ENCODE assay signal across 8 mouse cellular contexts in genomic region chr15:91752111-91752510, GRCm38 (mm10).
A peak's percentile ranks its signal among the peaks of the same experiment; 100 is the strongest.
DNase-seq lines count a peak whose midpoint lies in the region; ATAC-seq lines count a peak whose summit lies in the region.

No protein-coding gene starts in this region.

- no peak overlapping the region for H3K9ac ChIP-seq in midbrain, embryonic 14.5 days (replicated peaks; ENCODE audit: low read length)
- H3K9ac ChIP-seq in midbrain, embryonic 13.5 days (replicated peaks), result no peak overlapping the region
- H3K9ac ChIP-seq in neural tube, embryonic 15.5 days (replicated peaks), result no peak overlapping the region

- H3K9me3 ChIP-seq in midbrain, embryonic 14.5 days (ENCODE audit: control insufficient read depth, low read length), result no peaks in the 10 kb centered on the region
- H3K9me3 ChIP-seq in midbrain, embryonic 13.5 days, result no peaks in the 10 kb centered on the region
- H3K9me3 ChIP-seq in neural tube, embryonic 15.5 days (replicated peaks), result no peaks in the 10 kb centered on the region

- no peak overlapping the region for H3K4me3 ChIP-seq in midbrain, embryonic 14.5 days (replicated peaks; ENCODE audit: low read depth, low read length)
- H3K4me3 ChIP-seq in midbrain, embryonic 13.5 days (replicated peaks), result no peak overlapping the region
- H3K4me3 ChIP-seq in neural tube, embryonic 15.5 days (replicated peaks), result no peak overlapping the region

- DNase-seq in cerebellum, adult 11 months, result peak; percentile 28
- peak; percentile 77 for DNase-seq in midbrain, embryonic 14.5 days
- peak; percentile 58 to 69 for DNase-seq in layer of hippocampus, postnatal 10 days (ENCODE audit: low spot score in 2 of 2)

- ATAC-seq in cerebellum, adult (ENCODE audit: insufficient number of reproducible peaks, low FRiP score, low TSS enrichment), result no peak
- ATAC-seq in midbrain, embryonic 14.5 days (ENCODE audit: low FRiP score, low TSS enrichment), result no peak
- ATAC-seq in midbrain, embryonic 13.5 days, result no peak
- 0 out of 2 replicates have a peak, but pooled peaks have one; percentile 45 for ATAC-seq in common myeloid progenitor, adult 5-6 weeks (replicated peaks; ENCODE audit: low read depth, poor library complexity, severe bottlenecking)
- no peak for ATAC-seq in neural tube, embryonic 15.5 days (ENCODE audit: low FRiP score)
- no peak for ATAC-seq in erythroid progenitor cell, adult 5-6 weeks (replicated peaks; ENCODE audit: low FRiP score, poor library complexity, severe bottlenecking)

- no peak overlapping the region for H3K4me2 ChIP-seq in midbrain, embryonic 14.5 days (ENCODE audit: low read length)
- no peak overlapping the region for H3K4me2 ChIP-seq in midbrain, embryonic 13.5 days (replicated peaks)
- peak overlapping the region; percentile 25; the same call in 1 of the 2 replicates for H3K4me2 ChIP-seq in neural tube, embryonic 15.5 days

- H3K27me3 ChIP-seq in midbrain, embryonic 14.5 days (ENCODE audit: control insufficient read depth, insufficient read depth, low read length), result no peaks in the 10 kb centered on the region
- H3K27me3 ChIP-seq in midbrain, embryonic 13.5 days, result no peaks in the 10 kb centered on the region
- no peaks in the 10 kb centered on the region for H3K27me3 ChIP-seq in neural tube, embryonic 15.5 days (replicated peaks)

- no peak overlapping the region for H3K27ac ChIP-seq in midbrain, embryonic 14.5 days (replicated peaks; ENCODE audit: low read depth, low read length)
- H3K27ac ChIP-seq in midbrain, embryonic 13.5 days, result no peak overlapping the region
- H3K27ac ChIP-seq in neural tube, embryonic 15.5 days (replicated peaks), result no peak overlapping the region

- 59% methylated on average over 12 of the region's 12 CpGs for WGBS in midbrain, embryonic 14.5 days
- WGBS in midbrain, embryonic 13.5 days, result 60% methylated on average over 12 of the region's 12 CpGs
- WGBS in neural tube, embryonic 15.5 days, result 61% methylated on average over 12 of the region's 12 CpGs

- H3K4me1 ChIP-seq in midbrain, embryonic 14.5 days (ENCODE audit: control insufficient read depth, insufficient read depth, low read length), result 0 out of 2 replicates have a peak, but pooled peaks cover 2% of the 10 kb centered on the region
- H3K4me1 ChIP-seq in midbrain, embryonic 13.5 days (replicated peaks), result no peaks in the 10 kb centered on the region
- peaks cover 9% of the 10 kb centered on the region; the same call in 1 of the 2 replicates for H3K4me1 ChIP-seq in neural tube, embryonic 15.5 days

- H3K36me3 ChIP-seq in midbrain, embryonic 14.5 days (ENCODE audit: control insufficient read depth, insufficient read depth, low read length), result no peaks in the 10 kb centered on the region
- no peaks in the 10 kb centered on the region for H3K36me3 ChIP-seq in midbrain, embryonic 13.5 days
- no peaks in the 10 kb centered on the region for H3K36me3 ChIP-seq in neural tube, embryonic 15.5 days
